Mouse (Mus musculus): Measurements from ENCODE around the gene Rnf150.

Gene Rnf150

GRCm38 (mm10) chr8:82863041-82863744 is at the start of gene Rnf150:
Rnf150 (plus strand) TSS chr8:82863356.
- CTCF ChIA-PET: interaction anchor here (0.6 to 1.5 kb wide), 3 partner anchors 48 to 227 kb away, joined by 3 to 9 read pairs (median 8); no protein-coding TSS in a partner anchor

GRCm38 (mm10) chr8:82826135-82827046 is 36.8 kb upstream of the Rnf150 start:
- CTCF ChIA-PET: no interaction called here

GRCm38 (mm10) chr8:82840415-82840814 is 22.7 kb upstream of the Rnf150 start:
- CTCF ChIA-PET: no interaction called here

GRCm38 (mm10) chr8:82840963-82841362 is 22.2 kb upstream of the Rnf150 start:
- CTCF ChIA-PET: no interaction called here

GRCm38 (mm10) chr8:82841520-82842142 is 21.5 kb upstream of the Rnf150 start:
- CTCF ChIA-PET: interaction anchor here (1.0 kb wide), 1 partner anchor 212 kb away, joined by 4 read pairs; no protein-coding TSS in a partner anchor

- CTCF ChIA-PET: no interaction called here
Measured at GRCm38 (mm10) chr8:82843697-82844096, 19.5 kb upstream of the Rnf150 start.

GRCm38 (mm10) chr8:82844413-82844812 is 18.7 kb upstream of the Rnf150 start:
- CTCF ChIA-PET: interaction anchor here (0.8 kb wide), 1 partner anchor 13 kb away, joined by 24 read pairs; no protein-coding TSS in a partner anchor

GRCm38 (mm10) chr8:82846098-82846497 is 17.1 kb upstream of the Rnf150 start:
- CTCF ChIA-PET: interaction anchor here (0.6 kb wide), 1 partner anchor 484 kb away, joined by 8 read pairs; no protein-coding TSS in a partner anchor

GRCm38 (mm10) chr8:82846730-82847129 is 16.4 kb upstream of the Rnf150 start:
- CTCF ChIA-PET: no interaction called here

- CTCF ChIA-PET: no interaction called here
Measured at GRCm38 (mm10) chr8:82858541-82859342, 4.4 kb upstream of the Rnf150 start.

- CTCF ChIA-PET: no interaction called here
Measured at GRCm38 (mm10) chr8:82859343-82859620, 3.9 kb upstream of the Rnf150 start.

- CTCF ChIA-PET: interaction anchor here (0.8 to 1.5 kb wide), 2 partner anchors 48 to 226 kb away, joined by 3 to 8 read pairs; no protein-coding TSS in a partner anchor
Measured at GRCm38 (mm10) chr8:82863745-82864520, 777 bp downstream of the Rnf150 start.

- CTCF ChIA-PET: no interaction called here
Measured at GRCm38 (mm10) chr8:82864521-82864818, 1.3 kb downstream of the Rnf150 start.

GRCm38 (mm10) chr8:82865239-82865638 is 2.1 kb downstream of the Rnf150 start:
- CTCF ChIA-PET: no interaction called here

- CTCF ChIA-PET: no interaction called here
Measured at GRCm38 (mm10) chr8:82866251-82866650, 3.1 kb downstream of the Rnf150 start.

- CTCF ChIA-PET: no interaction called here
Measured at GRCm38 (mm10) chr8:82870840-82871490, 7.8 kb downstream of the Rnf150 start.

GRCm38 (mm10) chr8:82871986-82872385 is 8.8 kb downstream of the Rnf150 start:
- CTCF ChIA-PET: no interaction called here

GRCm38 (mm10) chr8:82874102-82874501 is 10.9 kb downstream of the Rnf150 start:
- CTCF ChIA-PET: no interaction called here

- CTCF ChIA-PET: interaction anchor here (1.1 kb wide), 1 partner anchor 32 kb away, joined by 3 read pairs; no protein-coding TSS in a partner anchor
Measured at GRCm38 (mm10) chr8:82875135-82875534, 12.0 kb downstream of the Rnf150 start.

- CTCF ChIA-PET: no interaction called here
Measured at GRCm38 (mm10) chr8:82884480-82884879, 21.3 kb downstream of the Rnf150 start.

All from spleen, embryonic (tissue).